Mouse (Mus musculus): ENCODE results near the gene Atxn7l1. TPM values are rescaled to one million over a fixed set of nuclear protein-coding genes. Genes with fewer than 3 reads are reported as not detected.

Atxn7l1 gene
- total and polyA plus RNA-seq, 2 experiments from 2014 or later: 15.8 to 24.9 TPM

DNA sequence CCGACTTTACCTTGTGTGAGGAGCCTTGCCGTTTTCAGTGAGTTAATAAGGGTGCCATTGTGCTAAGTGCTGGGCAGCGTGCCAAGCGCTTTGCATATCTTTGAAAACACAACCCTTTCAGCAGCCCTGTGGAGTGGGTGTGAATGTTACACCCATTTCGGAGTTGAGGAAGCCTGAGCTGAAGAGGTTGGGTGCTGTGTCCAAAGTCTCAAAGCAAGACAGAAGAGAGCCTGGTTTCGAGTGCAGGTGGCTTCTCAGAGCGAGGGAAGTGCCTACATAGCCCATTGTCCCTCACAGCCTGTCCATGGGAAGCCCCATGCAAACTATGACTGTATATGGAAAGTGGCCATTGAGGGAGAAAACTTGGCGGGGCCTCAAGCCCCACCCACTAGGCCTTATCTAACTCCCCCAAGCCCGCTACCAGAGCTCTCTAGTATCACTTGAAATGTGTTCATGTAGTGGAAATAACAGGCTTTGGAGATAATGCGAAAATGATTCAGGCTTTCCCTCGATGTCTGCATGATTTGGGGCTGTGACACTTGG is 73.1 kb downstream of the Atxn7l1 start:
- no peak for ATAC-seq
- peak; percentile 71 for DNase-seq (ENCODE audit: low spot score)
- no peak overlapping the region for H3K4me2 ChIP-seq (ENCODE audit: low read depth, low read length)
- WGBS: 33% methylated on average over 11 of the region's 11 CpGs
- TF ChIP-seq CTCF (IDR thresholded peaks at IDR 0.05; ENCODE audit: low read depth): no peak
- H3K4me1 ChIP-seq (ENCODE audit: insufficient read depth, low read length): peaks cover 5% of the 10 kb centered on the region; the same call in 1 of the 2 replicates
- peak overlapping the region; percentile 11; the same call in 1 of the 2 replicates for H3K27ac ChIP-seq
- no peaks in the 10 kb centered on the region for H3K36me3 ChIP-seq (ENCODE audit: insufficient read depth, low read length)
- no peaks in the 10 kb centered on the region for H3K27me3 ChIP-seq (ENCODE audit: insufficient read depth, low read length)
- H3K9ac ChIP-seq (replicated peaks; ENCODE audit: low read length): no peak overlapping the region
- no peaks in the 10 kb centered on the region for H3K9me3 ChIP-seq (ENCODE audit: low read length)
- H3K4me3 ChIP-seq (ENCODE audit: low read length): no peak overlapping the region

DNA sequence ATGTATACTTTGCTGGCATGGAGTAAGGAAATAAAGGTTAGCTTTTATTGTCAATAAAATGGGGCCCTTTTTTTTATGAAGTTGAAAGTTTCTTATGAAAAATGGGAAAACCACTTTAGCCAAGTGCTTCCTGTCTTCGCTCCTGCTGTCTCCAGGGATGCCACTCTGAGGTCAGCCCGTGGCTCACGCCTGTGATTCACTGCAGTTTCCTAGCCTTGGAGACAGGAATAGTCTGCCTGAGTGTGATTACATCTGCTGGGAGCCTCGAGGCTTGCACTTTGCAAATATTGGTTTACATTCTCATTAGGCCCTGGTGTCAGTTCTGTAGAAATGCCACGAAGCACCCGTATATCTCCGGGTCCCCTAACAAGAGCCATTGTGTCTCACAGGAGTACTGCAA is 74.7 kb downstream of the Atxn7l1 start:
- no peak overlapping the region for H3K27ac ChIP-seq
- H3K4me3 ChIP-seq (ENCODE audit: low read length): no peak overlapping the region
- no peak for ATAC-seq
- DNase-seq (ENCODE audit: low spot score): no peak
- H3K27me3 ChIP-seq (ENCODE audit: insufficient read depth, low read length): no peaks in the 10 kb centered on the region
- H3K36me3 ChIP-seq (ENCODE audit: insufficient read depth, low read length): no peaks in the 10 kb centered on the region
- 68% methylated on average over 7 of the region's 7 CpGs for WGBS
- H3K9ac ChIP-seq (replicated peaks; ENCODE audit: low read length): no peak overlapping the region
- H3K4me2 ChIP-seq (ENCODE audit: low read depth, low read length): no peak overlapping the region
- no peak for TF ChIP-seq CTCF (IDR thresholded peaks at IDR 0.05; ENCODE audit: low read depth)
- no peaks in the 10 kb centered on the region for H3K9me3 ChIP-seq (ENCODE audit: low read length)
- peaks cover 5% of the 10 kb centered on the region; the same call in 1 of the 2 replicates for H3K4me1 ChIP-seq (ENCODE audit: insufficient read depth, low read length)

DNA sequence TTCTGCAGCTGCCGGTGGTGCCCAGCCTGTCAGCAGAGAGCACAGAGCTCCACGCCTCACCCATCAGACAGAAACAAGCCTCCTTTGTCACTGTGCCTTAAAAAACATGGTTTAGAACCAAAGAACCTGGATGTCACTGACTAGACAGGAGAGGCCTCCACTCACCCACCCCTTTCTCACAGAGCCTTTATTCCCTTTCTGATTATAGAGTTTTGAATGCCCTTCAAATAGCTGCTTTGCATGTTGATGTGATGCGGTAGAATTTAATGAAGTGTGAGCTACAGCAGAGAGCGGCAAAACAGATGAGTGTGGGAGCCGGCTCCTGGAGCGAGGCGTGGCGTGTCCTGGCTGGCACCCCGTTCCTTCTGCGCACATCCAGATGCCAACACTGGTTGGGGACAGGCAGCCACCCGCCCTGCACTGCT is 77.6 kb downstream of the Atxn7l1 start:
- Histone ChIP-seq H3K4me1 (ENCODE audit: insufficient read depth, low read length) (peaks cover 5% of the 10 kb centered on the region; the same call in 1 of the 2 replicates), H3K4me2 (ENCODE audit: low read depth, low read length) (peak overlapping the region; percentile 36; the same call in 1 of the 2 replicates), H3K9me3 (ENCODE audit: low read length) (no peaks in the 10 kb centered on the region), H3K36me3 (ENCODE audit: insufficient read depth, low read length) (no peaks in the 10 kb centered on the region), H3K9ac (replicated peaks; ENCODE audit: low read length) (0 out of 2 replicates have a peak overlapping the region, but pooled peaks have one; percentile 1), H3K27me3 (ENCODE audit: insufficient read depth, low read length) (no peaks in the 10 kb centered on the region), H3K4me3 (ENCODE audit: low read length) (no peak overlapping the region), H3K27ac (peak overlapping the region; percentile 64)
- TF ChIP-seq CTCF (IDR thresholded peaks at IDR 0.05; ENCODE audit: low read depth): no peak
- peak; percentile 85 for ATAC-seq
- 19% methylated on average over 11 of the region's 11 CpGs for WGBS
- peak; percentile 60 for DNase-seq (ENCODE audit: low spot score)

DNA sequence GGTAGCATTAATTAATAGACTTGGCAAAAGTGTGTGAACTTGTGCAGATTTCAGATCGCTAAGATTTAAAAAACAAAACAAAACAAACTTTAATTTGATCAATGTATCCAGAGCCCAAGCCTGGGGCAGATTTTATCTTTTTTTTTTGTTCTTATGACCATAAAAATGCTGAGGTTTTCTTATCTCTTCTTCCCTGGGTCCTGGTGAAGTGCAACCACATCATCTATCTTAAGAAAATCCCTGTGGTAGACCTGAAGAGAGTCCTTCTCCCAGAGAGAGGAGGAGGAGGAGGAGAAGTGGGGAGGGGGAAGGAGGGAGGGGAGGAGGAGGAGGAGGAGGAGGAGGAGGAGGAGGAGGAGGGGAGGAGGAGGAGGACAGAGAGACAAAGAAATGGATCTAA is 78.5 kb downstream of the Atxn7l1 start:
- Histone ChIP-seq H3K9me3 (ENCODE audit: low read length) (no peaks in the 10 kb centered on the region), H3K9ac (replicated peaks; ENCODE audit: low read length) (no peak overlapping the region), H3K27ac (no peak overlapping the region), H3K4me2 (ENCODE audit: low read depth, low read length) (no peak overlapping the region), H3K27me3 (ENCODE audit: insufficient read depth, low read length) (no peaks in the 10 kb centered on the region), H3K36me3 (ENCODE audit: insufficient read depth, low read length) (no peaks in the 10 kb centered on the region), H3K4me3 (ENCODE audit: low read length) (no peak overlapping the region), H3K4me1 (ENCODE audit: insufficient read depth, low read length) (no peaks in the 10 kb centered on the region)
- WGBS: 75% methylated on average over 1 of the region's 1 CpGs
- DNase-seq (ENCODE audit: low spot score) (no peak), ATAC-seq (no peak)
- no peak for TF ChIP-seq CTCF (IDR thresholded peaks at IDR 0.05; ENCODE audit: low read depth)

DNA sequence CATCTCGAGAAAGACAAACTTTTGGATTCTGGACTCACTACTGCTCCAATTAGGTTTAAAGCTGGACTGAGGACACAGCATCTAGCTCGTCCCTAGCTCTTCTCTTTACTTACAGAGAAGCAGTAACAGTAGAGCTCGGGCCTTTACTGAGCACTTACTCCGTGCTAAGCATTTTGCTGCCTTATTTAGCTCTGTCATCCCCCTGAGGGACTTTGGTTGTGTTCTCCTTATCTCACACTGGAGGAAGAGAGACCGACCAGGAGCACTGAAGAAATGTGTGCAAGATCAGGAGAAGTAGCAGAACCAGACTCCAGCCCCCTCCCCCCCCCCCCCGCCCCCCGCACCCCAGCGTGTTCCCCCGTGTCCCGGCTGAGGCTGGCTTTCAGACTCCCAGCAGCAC is 79.1 kb downstream of the Atxn7l1 start:
- Histone ChIP-seq H3K9me3 (ENCODE audit: low read length) (no peaks in the 10 kb centered on the region), H3K27me3 (ENCODE audit: insufficient read depth, low read length) (no peaks in the 10 kb centered on the region), H3K9ac (replicated peaks; ENCODE audit: low read length) (no peak overlapping the region), H3K4me1 (ENCODE audit: insufficient read depth, low read length) (no peaks in the 10 kb centered on the region), H3K36me3 (ENCODE audit: insufficient read depth, low read length) (no peaks in the 10 kb centered on the region), H3K27ac (no peak overlapping the region), H3K4me2 (ENCODE audit: low read depth, low read length) (no peak overlapping the region), H3K4me3 (ENCODE audit: low read length) (no peak overlapping the region)
- no peak for ATAC-seq
- DNase-seq (ENCODE audit: low spot score): no peak
- no peak for TF ChIP-seq CTCF (IDR thresholded peaks at IDR 0.05; ENCODE audit: low read depth)
- WGBS: 83% methylated on average over 5 of the region's 10 CpGs

DNA sequence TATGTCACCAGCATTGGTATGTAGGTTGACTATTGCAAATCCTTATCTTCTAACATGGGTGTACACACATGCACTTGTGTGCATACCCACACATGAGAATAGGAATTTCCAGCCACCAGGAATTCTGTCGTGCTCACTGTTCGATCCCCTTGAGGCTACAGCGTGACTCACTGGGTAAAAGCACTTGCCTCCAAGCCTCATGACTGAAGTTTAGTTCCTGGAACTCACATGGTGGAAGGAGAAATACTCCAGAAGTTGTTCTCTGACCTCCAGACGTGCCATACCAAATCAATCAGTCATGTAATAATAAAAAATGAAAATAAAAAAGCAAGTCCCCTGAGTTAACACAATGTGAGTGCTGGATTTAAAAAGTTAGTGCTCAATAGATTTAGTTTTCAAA is 87.8 kb downstream of the Atxn7l1 start:
- no peaks in the 10 kb centered on the region for H3K9me3 ChIP-seq (ENCODE audit: low read length)
- no peak overlapping the region for H3K4me2 ChIP-seq (ENCODE audit: low read depth, low read length)
- 81% methylated on average over 4 of the region's 4 CpGs for whole genome bisulfite sequencing
- peaks cover 5% of the 10 kb centered on the region; the same call in 1 of the 2 replicates for H3K4me1 ChIP-seq (ENCODE audit: insufficient read depth, low read length)
- H3K36me3 ChIP-seq (ENCODE audit: insufficient read depth, low read length): no peaks in the 10 kb centered on the region
- no peak overlapping the region for H3K27ac ChIP-seq
- ATAC-seq (no peak), DNase-seq (ENCODE audit: low spot score) (no peak)
- H3K4me3 ChIP-seq (ENCODE audit: low read length): no peak overlapping the region
- no peaks in the 10 kb centered on the region for H3K27me3 ChIP-seq (ENCODE audit: insufficient read depth, low read length)
- H3K9ac ChIP-seq (replicated peaks; ENCODE audit: low read length): no peak overlapping the region
- TF ChIP-seq CTCF (IDR thresholded peaks at IDR 0.05; ENCODE audit: low read depth): no peak

DNA sequence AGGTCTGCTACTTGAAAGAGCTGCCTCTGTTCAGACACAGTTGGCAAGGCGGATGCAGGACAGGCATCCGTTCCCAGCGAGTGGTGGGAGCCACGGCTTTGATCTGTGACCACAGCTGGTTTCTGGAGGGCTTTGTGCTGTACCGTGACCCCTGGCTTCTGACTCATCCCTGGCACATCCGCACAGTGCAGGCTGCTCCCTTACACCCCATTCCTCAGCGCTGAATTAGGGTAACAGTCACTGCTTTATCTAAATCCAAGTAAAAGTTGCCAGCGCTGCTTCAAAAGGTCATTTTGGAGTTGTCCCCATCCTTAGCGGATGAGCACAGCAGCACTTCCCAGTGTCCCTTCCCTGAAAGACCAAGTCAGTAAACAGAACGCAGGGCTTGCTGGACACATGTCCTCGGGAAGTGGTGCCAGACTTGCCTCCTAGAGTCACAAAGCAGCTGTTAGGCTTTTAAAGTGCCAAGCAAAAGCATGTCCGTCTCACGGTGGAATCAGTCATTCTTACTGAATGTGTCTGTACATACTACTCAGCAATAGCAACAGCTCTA is 88.4 kb downstream of the Atxn7l1 start:
- DNase-seq (ENCODE audit: low spot score) (peak; percentile 43), ATAC-seq (peak; percentile 72)
- no peak overlapping the region for H3K9ac ChIP-seq (replicated peaks; ENCODE audit: low read length)
- no peak overlapping the region for H3K27ac ChIP-seq
- no peak overlapping the region for H3K4me3 ChIP-seq (ENCODE audit: low read length)
- no peak overlapping the region for H3K4me2 ChIP-seq (ENCODE audit: low read depth, low read length)
- peaks cover 5% of the 10 kb centered on the region; the same call in 1 of the 2 replicates for H3K4me1 ChIP-seq (ENCODE audit: insufficient read depth, low read length)
- no peaks in the 10 kb centered on the region for H3K27me3 ChIP-seq (ENCODE audit: insufficient read depth, low read length)
- H3K36me3 ChIP-seq (ENCODE audit: insufficient read depth, low read length): no peaks in the 10 kb centered on the region
- TF ChIP-seq CTCF (IDR thresholded peaks at IDR 0.05; ENCODE audit: low read depth): no peak
- 42% methylated on average over 13 of the region's 13 CpGs for WGBS
- no peaks in the 10 kb centered on the region for H3K9me3 ChIP-seq (ENCODE audit: low read length)
